Mouse (Mus musculus) stomach, postnatal 0 days (tissue): ENCODE results near the gene Nim1k. TPM values are rescaled to one million over a fixed set of nuclear protein-coding genes. Genes with fewer than 3 reads are reported as not detected.

ENCODE experiments used
- ATAC-seq: fragments of 200-750 bp; cut with Nextera tagmentation; 2 replicates; pipeline ENCODE4 v1.8.0; 2017; ENCODE audit not compliant: low FRiP score, low TSS enrichment
- DNase-seq: peaks from one replicate; pipeline ENCODE4 v3.0.0-alpha.2; 2016; ENCODE audit warnings: low spot score
- H3K27ac ChIP-seq: fragments of 300-500 bp; sonication (generic); replicated peaks from 2 replicates; pipeline ENCODE4 v1.5.1; 2014; ENCODE audit warnings: mild to moderate bottlenecking, control low read depth
- H3K27me3 ChIP-seq: fragments of 300-500 bp; sonication (generic); 2 replicates; pipeline ENCODE4 v1.6.1; 2014; ENCODE audit warnings: low read length; ENCODE audit not compliant: control insufficient read depth, insufficient read depth
- H3K36me3 ChIP-seq: fragments of 300-500 bp; sonication (generic); 2 replicates; pipeline ENCODE4 v1.6.1; 2014; ENCODE audit warnings: low read length, mixed read lengths; ENCODE audit not compliant: control insufficient read depth, insufficient read depth
- H3K4me1 ChIP-seq: fragments of 300-500 bp; sonication (generic); replicated peaks from 2 replicates; pipeline ENCODE4 v1.6.1; 2014; ENCODE audit warnings: antibody characterized with exemption; ENCODE audit not compliant: control insufficient read depth, insufficient read depth
- H3K4me2 ChIP-seq: fragments of 300-500 bp; sonication (generic); replicated peaks from 2 replicates; pipeline ENCODE4 v1.6.1; 2014; ENCODE audit warnings: low read depth, mild to moderate bottlenecking, control low read depth, moderate library complexity
- H3K4me3 ChIP-seq: fragments of 300-500 bp; sonication (generic); 2 replicates; pipeline ENCODE4 v1.5.1; 2014; ENCODE audit warnings: low read depth, low read length, control low read depth
- H3K9ac ChIP-seq: fragments of 300-500 bp; sonication (generic); 2 replicates; pipeline ENCODE4 v1.6.1; 2014; ENCODE audit warnings: mild to moderate bottlenecking, low read length, control low read depth, mixed read lengths
- H3K9me3 ChIP-seq: fragments of 300-500 bp; sonication (generic); 2 replicates; pipeline ENCODE4 v1.6.1; 2016; ENCODE audit warnings: low read length; ENCODE audit not compliant: control insufficient read depth
- CTCF ChIP-seq: IDR thresholded peaks from 2 replicates; pipeline ENCODE4 v1.5.1; 2016; ENCODE audit warnings: antibody characterized with exemption, low read depth, mild to moderate bottlenecking, moderate library complexity
- EP300 ChIP-seq: optimal IDR thresholded peaks from 2 replicates; pipeline ENCODE3; 2016; ENCODE audit warnings: antibody characterized with exemption
- WGBS: fragments of 180-500 bp; shearing (Covaris S2); extraction: QIAGEN DNeasy Blood & Tissue Kit; methylation state at CpG from one replicate; pipeline ENCODE4 v1.1.7; 2014; 5-methylcytosine and 5-hydroxymethylcytosine counted together
- polyA plus RNA-seq: library from polyadenylated mRNA; unstranded; fragments of >200 nt; fragmentation: Nextera tagmentation; extraction: Ambion mirVana; gene quantifications from 2 replicates; pipeline ENCODE4 v1.2.1, GENCODE M21; 2015

Nim1k gene
- polyA plus RNA-seq, 1 experiment from 2014 or later: 0.53 TPM

- no peaks in the 10 kb centered on the region for H3K36me3 ChIP-seq
- no peak overlapping the region for H3K4me3 ChIP-seq
- no peaks in the 10 kb centered on the region for H3K9me3 ChIP-seq
- TF ChIP-seq CTCF (no peak), EP300 (no peak)
- ATAC-seq (peak; percentile 81), DNase-seq (no peak)
- WGBS: 65% methylated on average over 5 of the region's 5 CpGs
- H3K27ac ChIP-seq: no peak overlapping the region
- H3K4me2 ChIP-seq: no peak overlapping the region
- H3K27me3 ChIP-seq: no peaks in the 10 kb centered on the region
- H3K9ac ChIP-seq: no peak overlapping the region
- no peaks in the 10 kb centered on the region for H3K4me1 ChIP-seq
Measured at GRCm38 (mm10) chr13:119723368-119723767, 32.3 kb downstream of the Nim1k start.

- DNase-seq: no peak
- H3K27me3 ChIP-seq: no peaks in the 10 kb centered on the region
- no peaks in the 10 kb centered on the region for H3K9me3 ChIP-seq
- no peaks in the 10 kb centered on the region for H3K36me3 ChIP-seq
- ATAC-seq: peak; percentile 59; the same call in 1 of the 2 replicates
- H3K4me2 ChIP-seq: no peak overlapping the region
- 57% methylated on average over 3 of the region's 3 CpGs for WGBS
- H3K9ac ChIP-seq: no peak overlapping the region
- no peak overlapping the region for H3K27ac ChIP-seq
- TF ChIP-seq EP300 (no peak), CTCF (no peak)
- H3K4me3 ChIP-seq: no peak overlapping the region
- H3K4me1 ChIP-seq: no peaks in the 10 kb centered on the region
Measured at GRCm38 (mm10) chr13:119722447-119722846, 33.2 kb downstream of the Nim1k start.

GRCm38 (mm10) chr13:119716105-119716504, 39.6 kb downstream of the Nim1k start:
- H3K9ac ChIP-seq: no peak overlapping the region
- H3K9me3 ChIP-seq: no peaks in the 10 kb centered on the region
- no peak overlapping the region for H3K27ac ChIP-seq
- WGBS: 84% methylated on average over 2 of the region's 2 CpGs
- no peaks in the 10 kb centered on the region for H3K4me1 ChIP-seq
- DNase-seq (no peak), ATAC-seq (no peak)
- no peaks in the 10 kb centered on the region for H3K36me3 ChIP-seq
- H3K4me3 ChIP-seq: no peak overlapping the region
- H3K27me3 ChIP-seq: no peaks in the 10 kb centered on the region
- no peak overlapping the region for H3K4me2 ChIP-seq
- TF ChIP-seq CTCF (no peak), EP300 (no peak)

GRCm38 (mm10) chr13:119713821-119714220, 41.9 kb downstream of the Nim1k start:
- WGBS: 64% methylated on average over 9 of the region's 9 CpGs
- H3K9me3 ChIP-seq: no peaks in the 10 kb centered on the region
- H3K27me3 ChIP-seq: no peaks in the 10 kb centered on the region
- TF ChIP-seq CTCF (no peak), EP300 (no peak)
- no peak for ATAC-seq
- H3K4me3 ChIP-seq: no peak overlapping the region
- no peaks in the 10 kb centered on the region for H3K4me1 ChIP-seq
- no peak overlapping the region for H3K4me2 ChIP-seq
- no peak for DNase-seq
- no peak overlapping the region for H3K9ac ChIP-seq
- H3K36me3 ChIP-seq: no peaks in the 10 kb centered on the region; the same call in 1 of the 2 replicates
- 0 out of 2 replicates have a peak overlapping the region, but pooled peaks have one; percentile 30 for H3K27ac ChIP-seq

GRCm38 (mm10) chr13:119713107-119713787, 42.4 kb downstream of the Nim1k start:
- H3K4me1 ChIP-seq: no peaks in the 10 kb centered on the region
- no peak overlapping the region for H3K4me2 ChIP-seq
- WGBS: 77% methylated on average over 8 of the region's 8 CpGs
- DNase-seq (no peak), ATAC-seq (no peak)
- H3K9ac ChIP-seq: no peak overlapping the region
- no peak overlapping the region for H3K4me3 ChIP-seq
- no peaks in the 10 kb centered on the region for H3K27me3 ChIP-seq
- no peaks in the 10 kb centered on the region; the same call in 1 of the 2 replicates for H3K36me3 ChIP-seq
- no peaks in the 10 kb centered on the region for H3K9me3 ChIP-seq
- H3K27ac ChIP-seq: 0 out of 2 replicates have a peak overlapping the region, but pooled peaks have one; percentile 30
- TF ChIP-seq CTCF (no peak), EP300 (no peak)

GRCm38 (mm10) chr13:119712463-119712862, 43.2 kb downstream of the Nim1k start:
- Histone ChIP-seq H3K27ac (no peak overlapping the region), H3K4me2 (no peak overlapping the region), H3K36me3 (no peaks in the 10 kb centered on the region; the same call in 1 of the 2 replicates), H3K4me3 (no peak overlapping the region), H3K9me3 (no peaks in the 10 kb centered on the region), H3K9ac (no peak overlapping the region), H3K4me1 (no peaks in the 10 kb centered on the region), H3K27me3 (no peaks in the 10 kb centered on the region)
- ATAC-seq (no peak), DNase-seq (no peak)
- TF ChIP-seq EP300 (no peak), CTCF (no peak)
- whole genome bisulfite sequencing: 86% methylated on average over 11 of the region's 11 CpGs
